Mouse (Mus musculus) midbrain, embryonic 11.5 days (tissue): Measurements from ENCODE around the gene Gnaq. TPM values are rescaled to one million over a fixed set of nuclear protein-coding genes. Genes with fewer than 3 reads are reported as not detected.

ENCODE experiments used
- ATAC-seq: fragments of 200-750 bp; cut with Nextera tagmentation; 2 replicates; pipeline ENCODE4 v1.8.0; 2017; ENCODE audit warnings: moderate TSS enrichment, moderate library complexity; ENCODE audit not compliant: low FRiP score
- DNase-seq: peaks from one replicate; pipeline ENCODE4 v3.0.0; 2015; ENCODE audit warnings: low spot score; ENCODE audit errors: missing footprints
- H3K27ac ChIP-seq: fragments of 300-500 bp; sonication (generic); 2 replicates; pipeline ENCODE4 v1.5.1; 2014; ENCODE audit warnings: low read depth, low read length
- H3K27me3 ChIP-seq: fragments of 300-500 bp; sonication (generic); 2 replicates; pipeline ENCODE4 v1.6.1; 2014; ENCODE audit warnings: mild to moderate bottlenecking, low read length, moderate library complexity, mixed read lengths; ENCODE audit not compliant: control insufficient read depth, insufficient read depth
- H3K36me3 ChIP-seq: fragments of 300-500 bp; sonication (generic); 2 replicates; pipeline ENCODE4 v1.6.1; 2014; ENCODE audit warnings: mild to moderate bottlenecking, low read length, moderate library complexity, mixed read lengths; ENCODE audit not compliant: control insufficient read depth, insufficient read depth
- H3K4me1 ChIP-seq: fragments of 300-500 bp; sonication (generic); 2 replicates; pipeline ENCODE4 v1.6.1; 2014; ENCODE audit warnings: low read length; ENCODE audit not compliant: control insufficient read depth, insufficient read depth
- H3K4me2 ChIP-seq: fragments of 300-500 bp; sonication (generic); 2 replicates; pipeline ENCODE4 v1.6.1; 2014; ENCODE audit warnings: mild to moderate bottlenecking, moderate library complexity
- H3K4me3 ChIP-seq: fragments of 300-500 bp; sonication (generic); 2 replicates; pipeline ENCODE4 v1.5.1; 2014; ENCODE audit warnings: low read depth, low read length
- H3K9ac ChIP-seq: fragments of 300-500 bp; sonication (generic); 2 replicates; pipeline ENCODE4 v1.6.1; 2014; ENCODE audit warnings: low read length
- H3K9me3 ChIP-seq: fragments of 300-500 bp; sonication (generic); 2 replicates; pipeline ENCODE4 v1.6.1; 2016; ENCODE audit warnings: low read length; ENCODE audit not compliant: control insufficient read depth
- WGBS: fragments of 180-500 bp; shearing (Covaris S2); extraction: QIAGEN DNeasy Blood & Tissue Kit; methylation state at CpG from one replicate; pipeline ENCODE4 v1.1.7; 2014; 5-methylcytosine and 5-hydroxymethylcytosine counted together
- polyA plus RNA-seq: library from polyadenylated mRNA; unstranded; fragments of >200 nt; fragmentation: Nextera tagmentation; extraction: Ambion mirVana; gene quantifications from 2 replicates; pipeline ENCODE4 v1.2.1, GENCODE M21; 2014

Gene Gnaq
- polyA plus RNA-seq, 1 experiment from 2014 or later, result 24.0 TPM

DNA sequence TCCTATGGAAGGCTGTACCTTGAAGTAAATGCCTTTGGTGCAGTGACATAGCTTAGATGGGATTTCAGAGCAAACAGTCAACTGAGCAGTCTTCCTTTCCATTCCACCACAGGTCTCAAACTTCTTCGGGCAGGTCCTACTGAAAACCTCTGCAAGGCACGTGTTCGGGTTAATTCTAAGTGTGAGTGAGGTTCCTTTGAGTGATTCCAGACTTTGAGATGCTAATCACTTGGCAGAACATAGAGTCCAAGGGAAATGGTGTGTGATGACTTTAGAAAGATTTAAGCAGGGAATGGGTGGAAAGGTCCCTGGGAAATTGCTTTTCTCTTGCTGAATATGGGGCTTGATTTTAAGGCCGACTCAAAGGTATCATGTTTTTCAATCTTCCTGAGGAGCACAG lies 14.2 kb upstream of the Gnaq start:
- H3K27me3 ChIP-seq, result no peaks in the 10 kb centered on the region
- no peak for ATAC-seq
- H3K4me3 ChIP-seq, result no peak overlapping the region
- no peaks in the 10 kb centered on the region for H3K36me3 ChIP-seq
- no peaks in the 10 kb centered on the region for H3K9me3 ChIP-seq
- no peaks in the 10 kb centered on the region for H3K4me1 ChIP-seq
- WGBS, result 78% methylated on average over 4 of the region's 4 CpGs
- H3K4me2 ChIP-seq, result no peak overlapping the region
- H3K9ac ChIP-seq, result no peak overlapping the region
- DNase-seq, result no peak
- no peak overlapping the region for H3K27ac ChIP-seq

- Histone ChIP-seq H3K27me3 (no peaks in the 10 kb centered on the region), H3K9me3 (no peaks in the 10 kb centered on the region), H3K4me3 (no peak overlapping the region), H3K9ac (no peak overlapping the region), H3K27ac (no peak overlapping the region), H3K36me3 (no peaks in the 10 kb centered on the region), H3K4me2 (no peak overlapping the region), H3K4me1 (no peaks in the 10 kb centered on the region)
- DNase-seq (no peak), ATAC-seq (no peak)
- WGBS, result 81% methylated on average over 2 of the region's 2 CpGs
Measured at GRCm38 (mm10) chr19:16121301-16121700, 11.3 kb upstream of the Gnaq start.

GRCm38 (mm10) chr19:16128715-16129114 lies 3.9 kb upstream of the Gnaq start:
- Histone ChIP-seq H3K9me3 (no peaks in the 10 kb centered on the region), H3K27ac (no peak overlapping the region), H3K27me3 (no peaks in the 10 kb centered on the region), H3K4me3 (no peak overlapping the region), H3K4me1 (no peaks in the 10 kb centered on the region), H3K36me3 (no peaks in the 10 kb centered on the region), H3K9ac (no peak overlapping the region), H3K4me2 (no peak overlapping the region)
- no peak for DNase-seq
- ATAC-seq, result no peak
- WGBS, result 53% methylated on average over 5 of the region's 5 CpGs

GRCm38 (mm10) chr19:16129171-16129570 lies 3.5 kb upstream of the Gnaq start:
- DNase-seq (no peak), ATAC-seq (no peak)
- Histone ChIP-seq H3K4me2 (no peak overlapping the region), H3K4me3 (no peak overlapping the region), H3K36me3 (no peaks in the 10 kb centered on the region), H3K4me1 (no peaks in the 10 kb centered on the region), H3K9ac (no peak overlapping the region), H3K27me3 (no peaks in the 10 kb centered on the region), H3K9me3 (no peaks in the 10 kb centered on the region), H3K27ac (no peak overlapping the region)
- WGBS, result 98% methylated on average over 2 of the region's 2 CpGs

GRCm38 (mm10) chr19:16130476-16130875 lies 2.2 kb upstream of the Gnaq start:
- WGBS, result 62% methylated on average over 3 of the region's 3 CpGs
- peaks cover 10% of the 10 kb centered on the region for H3K4me1 ChIP-seq

GRCm38 (mm10) chr19:16131831-16132230 lies 800 bp upstream of the Gnaq start:
- peak overlapping the region; percentile 98 for H3K27ac ChIP-seq
- peak overlapping the region; percentile 70 for H3K4me2 ChIP-seq
- ATAC-seq, result no peak
- no peak for DNase-seq
- WGBS, result 13% methylated on average over 6 of the region's 6 CpGs
- no peaks in the 10 kb centered on the region for H3K36me3 ChIP-seq
- peaks cover 16% of the 10 kb centered on the region for H3K4me1 ChIP-seq
- H3K9me3 ChIP-seq, result no peaks in the 10 kb centered on the region
- H3K4me3 ChIP-seq, result peak overlapping the region; percentile 94
- H3K9ac ChIP-seq, result peak overlapping the region; percentile 99
- no peaks in the 10 kb centered on the region for H3K27me3 ChIP-seq

More at GRCm38 (mm10) chr19:16130476-16130875, 2.2 kb upstream of the Gnaq start:
- Histone ChIP-seq H3K27ac (no peak overlapping the region), H3K9me3 (no peaks in the 10 kb centered on the region), H3K4me3 (no peak overlapping the region), H3K27me3 (no peaks in the 10 kb centered on the region), H3K9ac (no peak overlapping the region), H3K4me2 (no peak overlapping the region), H3K36me3 (no peaks in the 10 kb centered on the region)
- ATAC-seq, result no peak
- DNase-seq, result no peak

- Histone ChIP-seq H3K9me3 (no peaks in the 10 kb centered on the region), H3K27me3 (no peaks in the 10 kb centered on the region), H3K4me2 (peak overlapping the region; percentile 70), H3K27ac (peak overlapping the region; percentile 98), H3K4me3 (peak overlapping the region; percentile 94), H3K9ac (peak overlapping the region; percentile 99), H3K4me1 (peaks cover 16% of the 10 kb centered on the region), H3K36me3 (no peaks in the 10 kb centered on the region)
- ATAC-seq (peak; percentile 92), DNase-seq (peak; percentile 99)
- WGBS, result under 1% methylated on average over 43 of the region's 57 CpGs
Measured at GRCm38 (mm10) chr19:16132340-16132790, 266 bp upstream of the Gnaq start.

DNA sequence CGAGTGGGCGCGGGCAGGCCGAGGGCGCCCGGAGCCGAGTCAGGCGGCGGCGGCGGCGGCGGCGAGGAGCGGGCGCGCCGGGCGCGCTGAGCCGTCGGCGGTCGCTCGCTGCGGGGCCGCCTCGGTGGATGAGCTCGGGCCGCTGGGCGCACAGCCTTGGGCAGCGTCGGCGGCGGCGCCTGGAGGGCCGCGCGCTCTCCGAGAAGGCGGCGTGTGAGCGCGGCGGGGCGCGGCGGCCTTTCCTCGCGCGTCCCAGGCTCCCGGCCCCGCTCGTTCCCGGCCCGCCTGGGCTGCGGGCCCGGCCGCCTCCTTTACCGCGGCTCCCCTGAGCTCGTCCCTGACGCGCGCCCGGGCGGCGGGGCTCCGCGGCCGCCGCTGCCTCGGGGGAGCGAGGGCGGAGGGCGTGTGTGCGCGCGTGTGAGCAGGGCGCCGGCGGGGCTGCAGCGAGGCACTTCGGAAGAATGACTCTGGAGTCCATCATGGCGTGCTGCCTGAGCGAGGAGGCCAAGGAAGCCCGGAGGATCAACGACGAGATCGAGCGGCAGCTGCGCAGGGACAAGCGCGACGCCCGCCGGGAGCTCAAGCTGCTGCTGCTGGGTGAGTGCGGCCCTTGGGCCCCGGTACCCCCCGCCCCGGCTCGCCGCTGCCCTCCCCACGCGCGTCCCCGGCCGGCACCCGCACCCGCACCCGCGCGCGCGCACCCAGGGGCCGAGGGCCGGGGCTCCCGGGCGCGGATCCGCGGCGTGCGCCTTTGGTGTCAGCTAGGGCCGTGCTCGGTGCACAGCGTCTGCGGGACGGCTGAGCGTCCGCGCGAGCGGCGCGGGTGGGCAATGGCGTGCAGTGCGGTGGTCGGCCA lies 462 bp downstream of the Gnaq start:
- Histone ChIP-seq H3K4me2 (peak overlapping the region; percentile 70), H3K27me3 (no peaks in the 10 kb centered on the region), H3K4me1 (peaks cover 16% of the 10 kb centered on the region), H3K4me3 (peak overlapping the region; percentile 94), H3K27ac (peak overlapping the region; percentile 98), H3K36me3 (no peaks in the 10 kb centered on the region), H3K9me3 (no peaks in the 10 kb centered on the region), H3K9ac (peak overlapping the region; percentile 99)
- peak; percentile 96 for DNase-seq
- ATAC-seq, result peak; percentile 72
- WGBS, result under 1% methylated on average over 65 of the region's 139 CpGs

DNA sequence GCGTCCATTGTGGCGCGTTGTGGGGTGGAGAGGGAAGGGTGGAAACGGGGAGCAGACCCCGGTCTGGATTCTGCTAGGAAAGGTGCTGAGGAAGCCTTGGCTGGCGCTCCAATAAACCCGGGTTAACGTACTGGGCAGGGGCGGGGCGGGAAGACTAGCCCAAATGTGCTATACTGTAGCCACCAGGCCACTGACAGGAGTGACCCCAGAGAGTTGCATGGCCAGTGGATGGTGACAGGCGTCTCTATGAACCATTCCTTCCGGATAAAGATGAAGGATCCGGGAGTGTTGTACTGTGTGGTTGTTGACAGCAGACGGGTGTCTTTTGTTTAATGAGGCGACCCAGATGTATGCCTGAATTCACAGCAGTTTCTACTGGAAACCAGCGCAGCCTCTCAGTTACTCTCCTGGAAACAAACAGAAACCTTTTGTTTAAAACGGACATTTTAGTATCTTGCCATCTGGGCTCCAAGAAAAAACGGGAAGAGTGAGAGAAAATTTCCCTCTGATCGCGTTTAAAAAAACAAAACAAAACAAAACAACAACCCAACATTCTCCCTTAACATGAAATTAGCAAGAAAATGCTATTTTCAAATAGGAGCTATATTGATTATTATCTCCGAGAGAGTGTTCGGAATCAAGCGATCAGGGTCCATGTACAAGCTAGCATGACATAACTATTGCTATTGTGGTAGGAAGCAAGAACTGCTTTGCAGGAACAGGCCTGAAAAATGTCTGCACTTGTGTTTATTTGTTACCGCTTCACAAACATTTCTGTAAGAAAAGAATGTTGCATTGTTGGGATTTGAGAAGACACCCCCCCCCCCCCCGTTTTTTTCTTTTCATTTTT lies 1.3 kb downstream of the Gnaq start:
- Histone ChIP-seq H3K4me1 (peaks cover 18% of the 10 kb centered on the region), H3K4me3 (peak overlapping the region; percentile 94), H3K9me3 (no peaks in the 10 kb centered on the region), H3K27me3 (no peaks in the 10 kb centered on the region), H3K4me2 (peak overlapping the region; percentile 70), H3K27ac (peak overlapping the region; percentile 98), H3K36me3 (no peaks in the 10 kb centered on the region), H3K9ac (peak overlapping the region; percentile 99)
- DNase-seq (no peak), ATAC-seq (peak; percentile 31)
- WGBS, result 14% methylated on average over 25 of the region's 25 CpGs
